Mouse (Mus musculus) cerebellum, adult 2 months (tissue): Measurements from ENCODE around the gene Nanog. TPM values are rescaled to one million over a fixed set of nuclear protein-coding genes. Genes with fewer than 3 reads are reported as not detected.
"Not testable (repeated sequence)": the region's sequence is repeated elsewhere in the genome, so short reads cannot be mapped to it uniquely, and the experiment has no call there.

Experiments used
- DNase-seq, 2 experiments: peaks; one replicate each; pipeline ENCODE4 v3.0.0; 2021
- H3K27ac ChIP-seq: fragments of 200-500 bp; 2 replicates; pipeline ENCODE4 v1.5.1; 2012; ENCODE audit warnings: low read length, control low read depth, inconsistent platforms; ENCODE audit not compliant: insufficient read depth
- H3K27me3 ChIP-seq: fragments of 200-500 bp; 2 replicates; pipeline ENCODE4 v1.6.1; 2012; ENCODE audit warnings: inconsistent platforms, mild to moderate bottlenecking, low read length, moderate library complexity; ENCODE audit not compliant: control insufficient read depth, insufficient read depth
- H3K4me1 ChIP-seq: fragments of 200-500 bp; 2 replicates; pipeline ENCODE4 v1.6.1; 2011; ENCODE audit warnings: low read length; ENCODE audit not compliant: control insufficient read depth, insufficient read depth
- H3K4me3 ChIP-seq: fragments of 200-500 bp; replicated peaks from 2 replicates; pipeline ENCODE3; 2011; ENCODE audit warnings: mild to moderate bottlenecking, low read depth, low read length, control low read depth; ENCODE audit not compliant: insufficient read depth
- CTCF ChIP-seq: fragments of 200-500 bp; IDR thresholded peaks from 2 replicates; pipeline ENCODE4 v1.5.1; 2011; ENCODE audit warnings: low read depth, mild to moderate bottlenecking, control low read depth, low read length, moderate library complexity, borderline replicate concordance; ENCODE audit not compliant: insufficient read depth
- POLR2A ChIP-seq: fragments of 200-500 bp; IDR thresholded peaks from 2 replicates; pipeline ENCODE4 v1.6.1; 2011; ENCODE audit warnings: low read length, control low read depth, borderline replicate concordance; ENCODE audit not compliant: insufficient read depth
- WGBS: fragments of 180-500 bp; shearing (Covaris S2); methylation state at CpG from one replicate; pipeline ENCODE4 v1.1.7; 2018; 5-methylcytosine and 5-hydroxymethylcytosine counted together
- polyA plus RNA-seq: library from polyadenylated mRNA; depleted of rRNA; stranded (reverse); fragments of >200 nt; gene quantifications from 2 replicates; pipeline ENCODE4 v1.2.3, GENCODE M21; 2012

Nanog gene
- polyA plus RNA-seq, 1 experiment = 0.07 TPM

GRCm38 (mm10) chr6:122706337-122706840 is 900 bp upstream of the Nanog start:
- no peak for DNase-seq
- TF ChIP-seq CTCF (no peak), POLR2A (no peak)
- no peak overlapping the region for H3K4me3 ChIP-seq
- 0 out of 2 replicates have a peak, but pooled peaks cover 3% of the 10 kb centered on the region for H3K4me1 ChIP-seq
- WGBS = 75% methylated on average over 12 of the region's 12 CpGs
- no peaks in the 10 kb centered on the region; the same call in 1 of the 2 replicates for H3K27me3 ChIP-seq
- no peak overlapping the region for H3K27ac ChIP-seq

GRCm38 (mm10) chr6:122708826-122709225 is 1.5 kb downstream of the Nanog start:
- DNase-seq = no peak
- Histone ChIP-seq H3K27ac (no peak overlapping the region), H3K4me1 (no peaks in the 10 kb centered on the region), H3K27me3 (no peaks in the 10 kb centered on the region; the same call in 1 of the 2 replicates), H3K4me3 (no peak overlapping the region)
- TF ChIP-seq CTCF (no peak), POLR2A (no peak)
- 62% methylated on average over 4 of the region's 4 CpGs for WGBS

- H3K4me3 ChIP-seq = no peak overlapping the region
- no peak for DNase-seq
- no peaks in the 10 kb centered on the region; the same call in 1 of the 2 replicates for H3K27me3 ChIP-seq
- WGBS = 92% methylated on average over 2 of the region's 2 CpGs
- H3K4me1 ChIP-seq = no peaks in the 10 kb centered on the region
- no peak for TF ChIP-seq POLR2A
- no peak for TF ChIP-seq CTCF
- no peak overlapping the region for H3K27ac ChIP-seq
Observed at GRCm38 (mm10) chr6:122711455-122711854, 4.2 kb downstream of the Nanog start.

- not testable (repeated sequence) for H3K27ac ChIP-seq, H3K4me3 ChIP-seq
- WGBS = 92% methylated on average over 7 of the region's 7 CpGs
Observed at GRCm38 (mm10) chr6:122713116-122713515, 5.8 kb downstream of the Nanog start.

GRCm38 (mm10) chr6:122714707-122715365 is 7.5 kb downstream of the Nanog start:
- no peak for DNase-seq
- H3K27me3 ChIP-seq = no peaks in the 10 kb centered on the region
- no peak overlapping the region for H3K4me3 ChIP-seq
- no peaks in the 10 kb centered on the region for H3K4me1 ChIP-seq
- 72% methylated on average over 7 of the region's 7 CpGs for WGBS
- TF ChIP-seq CTCF = no peak
- no peak for TF ChIP-seq POLR2A
- H3K27ac ChIP-seq = no peak overlapping the region

More at GRCm38 (mm10) chr6:122713116-122713515, 5.8 kb downstream of the Nanog start:
- H3K27me3 ChIP-seq, H3K4me1 ChIP-seq, DNase-seq: not testable (repeated sequence)

GRCm38 (mm10) chr6:122715886-122716285 is 8.6 kb downstream of the Nanog start:
- 16% methylated on average over 4 of the region's 4 CpGs for WGBS
- Histone ChIP-seq H3K4me1 (no peaks in the 10 kb centered on the region), H3K27ac (no peak overlapping the region), H3K27me3 (no peaks in the 10 kb centered on the region), H3K4me3 (no peak overlapping the region)
- no peak for DNase-seq
- TF ChIP-seq POLR2A (no peak), CTCF (no peak)

GRCm38 (mm10) chr6:122718224-122718623 is 10.9 kb downstream of the Nanog start:
- H3K27ac ChIP-seq, DNase-seq, H3K27me3 ChIP-seq, H3K4me1 ChIP-seq, H3K4me3 ChIP-seq: not testable (repeated sequence)
- 94% methylated on average over 1 of the region's 1 CpGs for WGBS

GRCm38 (mm10) chr6:122719942-122720341 is 12.7 kb downstream of the Nanog start:
- peak; percentile 38 to 65 for DNase-seq
- WGBS = 20% methylated on average over 2 of the region's 2 CpGs
- Histone ChIP-seq H3K4me1 (no peaks in the 10 kb centered on the region), H3K4me3 (no peak overlapping the region), H3K27me3 (no peaks in the 10 kb centered on the region), H3K27ac (no peak overlapping the region)
- TF ChIP-seq POLR2A = no peak
- TF ChIP-seq CTCF = peak; percentile 72; the same call in 1 of the 2 replicates
